Mouse (Mus musculus) layer of hippocampus, adult 18-20 months (tissue): Measurements from ENCODE around the gene Sptssa. TPM values are rescaled to one million over a fixed set of nuclear protein-coding genes. Genes with fewer than 3 reads are reported as not detected.

Experiments
- DNase-seq, 2 experiments: peaks; one replicate each; pipeline ENCODE4 v3.0.0; 2022; ENCODE audit warnings: low spot score in 2 of 2
- total RNA-seq, 2 experiments: library from RNA; stranded (reverse); gene quantifications; 2 replicates each; pipeline ENCODE4 v1.2.3; 2021

Sptssa gene
- total RNA-seq, 2 experiments from 2014 or later = 27.2 to 27.3 TPM

GRCm38 (mm10) chr12:54655292-54656038 lies 908 bp downstream of the Sptssa start:
- peak in 1 of 2 experiments; percentile 20 for DNase-seq

DNA sequence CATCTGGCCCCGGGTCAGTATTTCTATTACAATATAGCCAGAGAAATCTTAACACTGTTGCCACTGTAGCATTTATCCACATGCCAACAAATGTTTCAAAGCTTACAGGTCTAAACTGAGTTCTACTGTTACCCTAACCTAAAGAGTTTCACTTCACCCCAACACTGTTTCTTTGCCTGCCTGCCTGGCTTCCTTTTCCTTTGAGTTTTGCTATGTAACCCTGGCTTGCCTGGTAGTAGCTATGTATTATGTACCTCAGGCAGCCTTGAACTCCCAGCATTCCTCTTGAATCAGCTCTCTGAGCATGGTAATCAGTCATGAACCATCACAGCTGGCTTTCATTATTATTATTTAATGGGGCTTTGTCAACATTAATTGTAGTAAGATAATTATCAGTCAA lies 1.6 kb downstream of the Sptssa start:
- no peak for DNase-seq

DNA sequence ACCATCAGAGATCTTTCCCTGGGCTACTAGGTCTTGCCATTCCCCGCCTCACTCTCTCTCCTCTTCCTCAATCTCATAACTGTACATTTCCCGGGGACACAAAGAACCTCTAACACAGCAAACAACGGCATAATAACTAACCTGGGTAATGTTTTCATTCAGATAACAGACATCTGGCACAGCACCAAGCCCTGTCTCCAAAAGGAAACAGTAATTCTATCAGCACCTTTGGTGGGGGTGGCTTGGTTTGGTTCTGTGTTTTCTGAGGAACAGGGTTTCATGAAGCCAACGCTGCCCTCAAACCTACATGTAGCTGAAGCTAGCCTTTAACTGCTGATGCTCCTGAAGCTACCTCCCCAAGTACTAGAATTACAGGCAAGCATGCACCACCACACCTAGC lies 2.2 kb downstream of the Sptssa start:
- DNase-seq = no peak

DNA sequence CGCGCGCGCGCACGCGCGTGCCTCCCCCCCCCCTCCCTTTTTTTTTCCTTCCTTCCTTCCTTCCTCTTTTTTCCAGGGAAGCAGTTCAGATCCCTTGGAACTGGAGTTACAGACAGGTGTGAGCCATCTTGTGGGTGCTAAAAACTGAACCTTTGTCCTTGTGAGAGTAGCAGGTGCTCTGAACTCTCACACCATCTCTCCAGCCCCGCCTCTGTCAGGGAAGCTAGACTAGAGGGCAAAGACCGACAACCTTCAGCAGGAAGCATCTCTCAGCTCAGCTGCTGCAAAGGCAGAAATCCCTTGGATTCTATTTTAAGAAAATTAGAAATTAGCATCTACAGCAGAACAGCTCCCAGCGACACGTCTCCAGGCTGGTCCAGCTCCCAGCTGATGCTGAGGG lies 4.0 kb downstream of the Sptssa start:
- no peak for DNase-seq

GRCm38 (mm10) chr12:54651820-54652219 lies 4.6 kb downstream of the Sptssa start:
- DNase-seq = no peak

DNA sequence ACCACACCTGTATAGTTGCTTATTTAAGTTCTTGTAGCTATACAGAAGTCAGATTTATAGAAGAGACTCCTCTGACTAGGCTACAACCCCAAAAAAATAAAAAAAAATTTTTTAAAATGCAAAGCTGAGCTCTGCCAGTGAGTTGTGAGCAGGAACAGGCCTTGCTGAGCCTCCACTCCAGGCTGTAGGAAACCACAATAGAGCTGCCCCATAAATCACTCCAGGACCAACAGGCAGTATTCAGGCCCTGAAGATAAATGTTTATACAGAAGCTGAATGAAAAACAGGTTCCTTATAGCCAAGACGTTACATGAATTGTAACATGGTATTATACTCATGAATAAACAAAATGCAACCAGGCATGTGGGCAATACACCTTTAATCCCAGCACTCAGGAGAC lies 5.2 kb downstream of the Sptssa start:
- no peak for DNase-seq

DNA sequence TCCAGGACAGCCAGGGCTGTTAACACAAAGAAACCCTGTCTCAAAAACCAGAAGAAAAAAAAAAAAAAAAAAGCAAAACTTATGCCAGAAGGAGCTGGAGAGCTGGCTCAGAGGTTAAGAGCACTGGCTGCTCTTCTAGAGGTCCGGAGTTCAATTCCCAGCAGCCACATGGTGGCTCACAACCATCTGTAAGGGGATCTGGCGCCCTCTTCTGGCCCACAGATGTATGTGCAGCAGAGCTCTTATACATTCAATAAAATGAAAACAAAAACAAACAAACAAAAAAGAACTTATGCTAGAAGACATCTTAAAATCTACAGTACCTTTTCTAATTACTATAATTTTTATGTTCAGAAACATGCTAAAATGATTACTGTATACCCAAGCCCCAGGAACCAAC lies 11.4 kb downstream of the Sptssa start:
- DNase-seq = no peak

DNA sequence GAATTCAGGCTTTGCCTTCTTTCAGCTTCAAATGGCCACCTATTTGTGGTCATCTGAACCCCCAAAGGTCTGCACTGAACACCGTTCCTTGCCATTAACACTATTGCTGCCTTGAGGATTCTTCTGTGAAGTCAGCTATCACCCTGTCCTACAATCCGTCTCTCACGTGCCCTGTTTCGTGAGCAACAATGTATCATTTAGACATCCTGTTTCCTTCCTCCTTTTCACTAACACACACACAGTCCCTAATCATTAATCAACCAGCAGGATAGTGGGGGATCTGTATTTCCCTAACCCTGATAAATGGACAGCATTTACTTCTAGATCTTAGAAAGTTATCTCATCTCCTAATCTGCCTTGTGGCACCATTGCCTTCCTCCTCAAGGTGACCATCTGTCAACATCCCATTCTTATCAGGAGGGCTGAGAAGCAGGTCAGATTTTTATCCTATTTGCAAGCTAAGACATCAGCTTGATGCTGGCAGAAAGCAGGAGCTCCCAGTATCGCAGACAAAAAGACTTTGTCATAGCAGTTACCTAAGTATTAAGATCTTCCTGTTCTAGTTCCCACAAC lies 13.0 kb downstream of the Sptssa start:
- no peak for DNase-seq

DNA sequence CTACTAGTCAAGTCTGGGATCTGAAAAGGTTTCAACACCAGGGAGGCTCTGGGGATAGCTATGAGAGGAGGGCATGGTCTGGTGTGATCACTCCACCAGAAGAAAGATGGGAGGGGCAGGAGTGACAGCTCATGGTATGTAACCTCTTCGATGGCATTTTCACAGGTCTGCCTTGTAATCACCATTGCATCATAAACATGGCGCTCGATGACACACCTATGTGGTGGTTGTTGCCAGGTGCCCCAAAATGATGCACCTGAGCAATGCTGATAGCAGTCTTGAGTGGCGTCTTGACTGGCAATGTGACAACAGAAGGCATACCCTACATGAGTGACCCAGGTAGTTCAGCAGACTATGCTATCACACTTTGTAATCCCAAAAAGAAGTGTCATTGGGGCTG lies 15.0 kb downstream of the Sptssa start:
- no peak for DNase-seq

DNA sequence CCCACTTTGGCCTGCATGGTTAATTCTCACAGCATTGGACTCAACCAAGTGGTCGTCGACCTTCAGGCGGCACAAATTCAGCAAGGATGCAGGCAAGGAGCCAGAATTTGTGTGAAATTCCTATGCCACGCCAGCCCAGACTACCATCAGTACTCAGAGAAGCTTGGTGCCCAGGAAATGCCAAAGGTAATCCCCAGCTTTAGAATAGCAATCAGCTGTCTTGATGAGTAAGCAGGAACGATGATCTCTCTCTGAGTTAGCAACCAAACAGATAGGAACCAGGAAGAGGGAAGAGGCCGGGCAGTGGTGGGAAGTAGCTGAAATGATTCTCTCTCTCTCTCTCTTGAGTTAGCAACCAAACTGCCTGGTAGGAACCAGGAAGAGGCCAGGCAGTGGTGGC lies 16.1 kb downstream of the Sptssa start:
- DNase-seq = no peak

DNA sequence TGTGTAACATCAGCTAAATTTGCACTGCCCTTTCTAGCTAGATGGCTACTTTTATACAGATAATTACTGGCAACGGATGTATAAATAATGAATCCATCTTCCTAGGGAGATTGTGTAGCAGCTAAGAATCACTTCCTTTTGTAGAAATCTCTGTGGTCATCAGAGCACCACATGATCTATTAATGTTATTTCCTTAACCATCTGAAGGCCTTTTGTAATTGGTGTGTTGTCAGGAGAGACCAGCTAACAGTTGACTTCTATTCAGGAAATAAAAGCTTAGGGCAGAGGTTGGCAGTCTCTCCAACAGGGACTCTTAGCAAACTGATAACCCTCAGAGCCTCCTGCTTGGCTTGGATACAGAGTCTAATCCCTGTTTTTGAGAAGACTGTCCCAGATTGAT lies 19.3 kb downstream of the Sptssa start:
- DNase-seq = no peak

GRCm38 (mm10) chr12:54632141-54632540 lies 24.2 kb downstream of the Sptssa start:
- DNase-seq = no peak

DNA sequence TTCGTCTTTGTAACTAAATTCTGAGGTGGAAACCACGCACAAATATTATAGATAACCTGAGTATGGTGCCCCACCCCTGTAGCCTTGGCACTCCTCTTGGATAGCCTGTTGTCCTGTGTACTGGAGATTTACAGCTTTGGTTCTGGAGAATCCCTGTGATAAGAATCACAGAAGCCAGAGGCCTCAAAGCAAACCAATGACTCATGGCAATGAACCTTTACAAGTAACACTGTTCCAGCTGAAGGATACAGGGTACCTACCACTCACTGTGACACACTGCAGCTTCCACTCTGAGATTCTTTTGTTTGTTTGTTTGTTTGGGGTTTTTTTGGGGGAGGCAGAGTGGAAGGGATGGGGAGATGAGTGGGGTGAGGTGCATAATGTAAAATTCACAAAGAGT lies 34.4 kb downstream of the Sptssa start:
- no peak for DNase-seq

DNA sequence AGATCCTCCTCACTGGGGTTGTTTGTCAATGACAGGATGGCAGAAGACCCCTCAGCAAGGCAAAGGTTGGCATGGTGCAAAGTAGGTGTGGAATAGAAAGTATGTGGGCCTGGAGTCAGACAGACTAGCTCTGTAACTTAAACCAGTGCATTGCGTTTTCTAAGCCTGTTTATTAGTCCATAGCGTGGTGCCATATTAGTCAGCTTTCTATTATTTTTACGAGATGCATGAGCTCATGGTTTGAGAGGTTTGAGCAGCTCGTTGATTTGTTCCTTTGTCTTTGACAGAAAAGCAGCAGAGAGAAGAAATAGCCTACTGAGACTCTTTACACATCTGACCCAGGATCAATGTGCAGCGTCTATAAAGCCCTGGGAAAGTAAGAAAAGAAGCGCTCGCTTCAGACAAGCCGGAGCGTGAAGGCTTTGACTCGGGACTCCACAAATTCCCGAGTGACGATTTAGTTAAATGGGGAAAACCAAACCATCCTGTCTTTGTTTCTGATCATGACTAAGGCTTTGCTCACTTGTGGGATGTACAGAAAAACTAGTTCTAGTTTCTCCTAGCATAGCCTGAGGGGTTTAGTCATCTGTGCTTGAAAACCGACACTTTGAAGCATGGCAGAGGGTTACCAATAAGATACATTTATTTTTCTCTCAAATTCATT lies 36.2 kb downstream of the Sptssa start:
- DNase-seq = no peak

DNA sequence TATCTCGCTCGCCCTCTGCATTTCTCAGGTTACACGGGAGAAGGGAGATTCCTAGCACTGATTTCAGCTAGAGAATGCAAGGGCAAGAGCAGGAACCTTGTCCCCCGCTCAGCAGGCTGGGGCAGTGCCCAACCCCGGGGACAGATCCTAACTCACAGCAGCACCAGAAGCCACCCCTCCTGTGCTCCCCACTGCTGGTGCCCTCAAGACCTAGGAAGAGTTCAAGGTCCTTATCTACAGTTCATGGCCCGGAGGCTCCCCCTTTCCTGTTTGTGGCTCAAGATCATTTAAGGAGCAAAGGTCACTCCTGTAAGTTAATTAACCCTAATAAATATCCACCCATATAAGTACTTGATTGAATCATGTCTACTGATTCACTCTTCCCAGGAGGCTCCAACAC lies 47.4 kb downstream of the Sptssa start:
- no peak for DNase-seq

- DNase-seq = no peak
Measured at GRCm38 (mm10) chr12:54605203-54605602, 51.2 kb downstream of the Sptssa start.

DNA sequence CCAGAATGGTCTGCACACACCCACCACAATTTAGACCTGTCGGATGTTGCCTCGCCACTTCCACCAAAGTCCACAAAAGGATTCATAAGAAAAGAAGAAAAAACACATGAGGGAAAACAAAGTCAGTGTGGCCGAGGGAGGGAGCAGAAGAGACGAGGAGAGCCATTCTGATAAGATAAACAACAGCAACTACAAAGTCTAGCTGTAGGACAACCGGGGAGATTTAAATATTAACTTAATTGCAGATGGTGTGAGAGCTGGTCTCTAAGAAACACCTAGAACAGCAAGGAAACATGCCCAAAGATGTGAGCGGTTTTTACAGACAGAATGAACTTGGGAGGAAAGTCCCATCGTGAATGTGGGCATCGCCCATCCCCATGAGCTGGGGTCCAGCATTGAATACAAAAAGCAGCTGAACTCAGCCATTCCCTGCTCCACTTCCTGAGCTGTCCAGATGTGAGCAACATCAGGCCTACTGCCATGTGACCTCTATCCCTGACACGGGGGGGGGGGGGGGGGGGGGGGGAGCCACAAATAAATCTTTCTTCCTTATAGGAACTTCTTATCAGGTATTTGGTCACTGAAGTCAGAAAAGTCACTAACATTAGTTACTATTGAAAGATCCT lies 52.7 kb downstream of the Sptssa start:
- no peak for DNase-seq

GRCm38 (mm10) chr12:54600482-54600881 lies 55.9 kb downstream of the Sptssa start:
- DNase-seq = peak; percentile 66 to 93

- no peak for DNase-seq
Measured at GRCm38 (mm10) chr12:54598358-54598757, 58.0 kb downstream of the Sptssa start.

- no peak for DNase-seq
Measured at GRCm38 (mm10) chr12:54596715-54597114, 59.7 kb downstream of the Sptssa start.
